Mouse (Mus musculus): Measurements from ENCODE around the gene Gm5294.

GRCm38 (mm10) chr5:138850462-138850844 is 30.6 kb downstream of the Gm5294 start:
- TF ChIP-seq CTCF (IDR thresholded peaks at IDR 0.05; ENCODE audit: extremely low read depth, insufficient read length, insufficient replicate concordance, low read depth, low read length) (no peak), POLR2A (IDR thresholded peaks at IDR 0.05; ENCODE audit: low read depth, low read length) (no peak)
